Mouse (Mus musculus): ENCODE results near the gene Rin1.

Rin1 gene

DNA sequence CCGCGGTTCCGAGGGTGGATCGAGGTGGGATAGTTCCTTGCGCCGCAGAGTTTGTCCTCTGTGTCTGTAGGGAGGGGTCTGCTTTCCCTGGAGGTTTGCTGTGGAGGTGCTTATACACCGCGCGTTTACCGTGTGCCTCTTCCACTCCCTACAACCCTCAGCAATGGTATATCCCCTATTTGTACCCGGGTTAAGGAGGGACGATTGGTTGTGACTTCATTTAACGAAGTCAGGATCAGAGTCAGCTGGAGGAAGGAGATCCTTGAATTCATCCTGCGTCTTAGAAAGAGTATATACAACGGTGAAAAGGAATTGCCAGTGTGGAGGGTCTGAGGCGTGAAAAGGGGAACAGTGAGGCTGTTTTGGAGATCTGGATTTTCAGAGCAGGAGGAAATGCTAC lies 8.7 kb upstream of the Rin1 start:
- DNase-seq (ENCODE audit: low read depth, low spot score) = no peak

GRCm38 (mm10) chr19:5045531-5045930 lies 4.8 kb upstream of the Rin1 start:
- DNase-seq (ENCODE audit: low read depth, low spot score) = no peak

DNA sequence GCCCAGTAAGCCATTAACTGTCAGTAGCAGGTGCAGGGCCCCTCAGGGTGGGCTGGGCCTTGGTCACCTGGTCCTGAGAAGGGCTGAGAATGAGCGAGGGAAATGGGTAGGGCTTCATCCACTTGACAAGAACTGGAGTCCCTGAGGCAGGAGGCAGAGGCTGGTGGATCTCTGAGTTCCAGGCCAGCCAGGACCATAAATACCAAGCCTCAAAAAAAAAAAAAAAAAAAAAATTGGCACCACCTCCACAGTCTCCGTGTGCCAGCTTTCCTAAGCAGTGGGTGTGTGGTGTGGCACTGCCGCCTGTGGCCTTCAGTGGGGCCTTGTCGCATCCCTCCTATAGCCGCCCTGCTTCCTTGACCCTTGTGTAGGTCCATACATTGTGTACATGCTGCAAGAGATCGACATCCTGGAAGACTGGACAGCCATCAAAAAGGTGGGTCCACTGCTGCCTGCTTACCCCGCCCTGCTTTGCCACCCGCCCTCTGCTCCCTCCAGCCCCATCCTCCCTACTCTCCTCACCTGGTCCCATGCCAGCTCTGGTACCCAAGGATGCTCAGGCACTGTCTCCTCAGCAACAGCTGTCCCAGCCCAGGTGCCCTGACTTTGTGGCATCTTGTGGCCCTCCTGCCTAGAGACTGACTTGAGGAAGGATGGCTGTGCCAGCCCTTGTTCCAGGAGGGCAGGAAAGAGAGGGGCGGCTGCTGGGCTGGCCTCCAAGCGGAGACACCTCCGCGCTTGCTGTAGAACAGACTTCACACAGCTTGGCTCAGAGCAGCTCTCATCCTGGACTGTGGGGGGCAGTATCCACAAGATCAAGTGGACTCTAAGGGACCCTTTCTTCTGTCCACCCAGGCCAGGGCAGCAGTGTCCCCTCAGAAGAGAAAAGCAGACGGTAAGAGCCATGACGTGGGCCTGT lies 1.9 kb upstream of the Rin1 start:
- DNase-seq (ENCODE audit: low read depth, low spot score) = no peak

GRCm38 (mm10) chr19:5049325-5049724 lies 956 bp upstream of the Rin1 start:
- no peak for DNase-seq (ENCODE audit: low read depth, low spot score)

DNA sequence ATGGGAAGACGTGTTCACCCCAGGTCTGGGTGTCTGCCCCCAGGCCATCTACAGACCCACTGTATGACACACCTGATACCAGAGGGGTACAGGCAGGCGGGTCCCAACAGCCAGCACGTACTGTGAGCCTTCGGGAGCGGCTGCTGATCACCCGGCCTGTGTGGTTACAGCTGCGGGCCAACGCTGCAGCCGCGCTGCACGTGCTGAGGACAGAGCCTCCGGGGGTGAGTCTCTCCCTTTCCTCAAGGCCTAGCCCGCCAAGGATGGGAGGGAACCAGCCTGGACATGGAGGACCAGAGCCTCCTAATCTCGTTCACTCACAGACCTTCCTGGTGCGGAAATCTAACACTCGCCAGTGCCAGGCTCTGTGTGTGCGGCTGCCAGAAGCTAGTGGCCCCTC lies 750 bp downstream of the Rin1 start:
- no peak for DNase-seq (ENCODE audit: low read depth, low spot score)

- no peak for DNase-seq (ENCODE audit: low read depth, low spot score)
These were observed 1.2 kb downstream of the Rin1 start for GRCm38 (mm10) chr19:5051515-5051914.

DNA sequence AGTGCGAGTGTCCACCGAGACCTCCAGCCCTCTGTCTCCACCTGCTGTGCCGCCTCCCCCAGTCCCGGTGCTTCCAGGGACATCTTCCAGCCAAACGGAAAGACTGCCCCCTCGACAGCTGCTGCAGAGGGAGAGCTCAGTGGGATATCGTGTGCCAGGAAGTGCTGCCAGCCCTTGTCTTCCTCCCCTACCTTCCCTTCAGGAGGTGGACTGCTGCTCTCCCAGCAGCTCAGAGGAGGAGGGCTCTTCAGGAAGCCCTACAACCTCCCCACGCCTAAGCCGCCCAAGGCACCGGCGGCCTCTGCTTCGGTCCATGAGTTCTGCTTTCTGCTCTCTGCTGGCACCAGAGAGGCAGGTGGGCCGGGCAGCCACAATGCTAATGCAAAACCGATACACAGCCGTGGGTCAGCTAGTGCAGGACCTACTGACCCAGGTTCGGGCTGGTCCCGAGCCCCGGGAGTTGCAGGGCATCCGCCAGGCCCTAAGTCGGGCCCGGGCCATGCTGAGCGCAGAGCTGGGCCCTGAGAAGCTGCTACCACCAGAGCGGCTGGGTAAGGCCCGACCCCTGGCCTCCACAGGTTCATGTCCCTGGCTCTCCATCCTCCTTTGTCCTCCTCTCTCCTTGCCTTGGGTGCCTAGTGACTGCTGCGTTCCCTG lies 2.0 kb downstream of the Rin1 start:
- no peak for DNase-seq (ENCODE audit: low read depth, low spot score)

- DNase-seq (ENCODE audit: low read depth, low spot score) = no peak
These were observed 2.6 kb downstream of the Rin1 start for GRCm38 (mm10) chr19:5052853-5053252.

- DNase-seq (ENCODE audit: low read depth, low spot score) = no peak
These were observed 3.6 kb downstream of the Rin1 start for GRCm38 (mm10) chr19:5053909-5054308.

- DNase-seq (ENCODE audit: low read depth, low spot score) = no peak
These were observed 6.0 kb downstream of the Rin1 start for GRCm38 (mm10) chr19:5056251-5056650.

GRCm38 (mm10) chr19:5057876-5058775 lies 7.8 kb downstream of the Rin1 start:
- no peak for DNase-seq (ENCODE audit: low read depth, low spot score)

- DNase-seq (ENCODE audit: low read depth, low spot score) = no peak
These were observed 8.8 kb downstream of the Rin1 start for GRCm38 (mm10) chr19:5058801-5059771.

- DNase-seq (ENCODE audit: low read depth, low spot score) = no peak
These were observed 10.4 kb downstream of the Rin1 start for GRCm38 (mm10) chr19:5060365-5061330.

- no peak for DNase-seq (ENCODE audit: low read depth, low spot score)
These were observed 11.8 kb downstream of the Rin1 start for GRCm38 (mm10) chr19:5062041-5062440.

DNA sequence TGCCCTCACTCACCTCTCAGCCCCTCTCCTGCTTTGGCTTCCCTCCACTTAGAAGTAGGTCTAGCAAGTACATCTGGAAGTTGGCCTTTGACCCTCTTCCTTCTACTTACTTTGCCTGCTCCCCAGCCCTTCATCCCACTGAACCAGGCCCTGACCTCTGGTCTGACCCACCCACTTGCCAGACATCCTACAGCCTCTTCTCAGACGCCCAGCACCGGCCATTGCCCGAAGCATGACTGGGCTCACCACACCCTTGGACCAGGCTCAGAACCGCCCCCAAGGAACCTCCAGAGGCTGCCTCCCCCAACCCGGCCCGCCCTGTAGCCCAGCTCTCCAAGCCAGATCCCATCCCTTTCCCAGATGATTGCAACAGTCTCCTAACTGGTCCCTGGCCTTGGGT lies 12.2 kb downstream of the Rin1 start:
- DNase-seq (ENCODE audit: low read depth, low spot score) = no peak

GRCm38 (mm10) chr19:5065104-5065503 lies 14.8 kb downstream of the Rin1 start:
- no peak for DNase-seq (ENCODE audit: low read depth, low spot score)

GRCm38 (mm10) chr19:5067040-5067799 lies 16.9 kb downstream of the Rin1 start:
- no peak for DNase-seq (ENCODE audit: low read depth, low spot score)

DNA sequence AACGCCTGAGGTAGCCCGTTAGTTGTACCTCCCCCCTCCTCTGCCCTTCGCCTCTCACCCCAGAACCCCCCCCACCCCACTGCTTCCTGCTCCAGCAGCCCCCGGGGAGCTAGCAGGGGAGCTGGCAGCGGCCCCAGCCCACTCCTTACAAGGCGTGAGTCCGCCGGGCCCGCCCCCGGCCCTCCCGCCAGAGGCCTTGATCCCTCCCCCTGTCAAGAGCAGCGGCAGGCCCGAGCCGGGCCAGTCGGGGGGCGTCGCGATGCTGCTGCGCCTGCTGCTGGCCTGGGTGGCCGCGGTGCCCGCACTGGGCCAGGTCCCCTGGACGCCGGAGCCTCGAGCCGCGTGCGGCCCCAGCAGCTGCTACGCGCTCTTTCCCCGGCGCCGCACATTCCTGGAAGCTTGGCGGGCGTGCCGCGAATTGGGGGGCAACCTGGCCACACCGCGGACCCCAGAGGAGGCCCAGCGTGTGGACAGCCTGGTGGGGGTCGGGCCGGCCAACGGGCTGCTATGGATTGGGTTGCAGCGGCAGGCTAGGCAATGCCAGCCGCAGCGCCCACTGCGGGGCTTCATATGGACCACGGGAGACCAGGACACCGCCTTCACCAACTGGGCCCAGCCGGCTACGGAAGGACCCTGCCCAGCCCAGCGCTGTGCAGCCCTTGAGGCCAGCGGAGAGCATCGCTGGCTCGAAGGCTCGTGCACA lies 17.7 kb downstream of the Rin1 start, which contains the start of gene Cd248:
Gene Cd248 (plus strand): TSS at position 212 of the 703 bp plus-strand sequence.
- no peak for DNase-seq (ENCODE audit: low read depth, low spot score)
